Comparison of ENCODE assay signal across 31 mouse cellular contexts in genomic region chr1:172198316-172198715, GRCm38 (mm10). TPM values are rescaled to one million over a fixed set of nuclear protein-coding genes. Genes with fewer than 3 reads are reported as not detected.
A peak's percentile ranks its signal among the peaks of the same experiment; 100 is the strongest.
DNase-seq lines count a peak whose midpoint lies in the region; ATAC-seq and TF ChIP-seq lines count a peak whose summit lies in the region.
"Had no signal": no experiment of that assay in that cellular context is flagged by ENCODE, and none has a peak within 500 bp of the region (broad histone marks: within the 10 kb centered on the region; RNA-seq: fewer than 3 reads in every experiment).

No protein-coding gene starts in this region.

- TF ChIP-seq POLR2A in cerebellum, adult 2 months (IDR thresholded peaks at IDR 0.05; ENCODE audit: borderline replicate concordance, insufficient read depth, low read length): no peak

- no peak for ATAC-seq in forebrain, embryonic 15.5 days (replicated peaks)
- no peak for ATAC-seq in forebrain, embryonic 11.5 days (replicated peaks; ENCODE audit: low FRiP score)
- ATAC-seq in midbrain, embryonic 14.5 days (ENCODE audit: low FRiP score, low TSS enrichment): no peak
- ATAC-seq in midbrain, embryonic 16.5 days: no peak
- ATAC-seq: activated CD4-positive, CD25-positive, alpha-beta regulatory T cell, adult 4 months; intestine, embryonic 15.5 days had no signal

- H3K9me3 ChIP-seq in forebrain, embryonic 15.5 days: no peaks in the 10 kb centered on the region
- H3K9me3 ChIP-seq in forebrain, embryonic 11.5 days (ENCODE audit: control insufficient read depth, low read length): no peaks in the 10 kb centered on the region
- no peaks in the 10 kb centered on the region for H3K9me3 ChIP-seq in midbrain, embryonic 14.5 days (ENCODE audit: control insufficient read depth, low read length)
- no peaks in the 10 kb centered on the region for H3K9me3 ChIP-seq in midbrain, embryonic 16.5 days (replicated peaks; ENCODE audit: control insufficient read depth, low read length, poor library complexity, severe bottlenecking)
- H3K9me3 ChIP-seq: embryonic facial prominence, embryonic 13.5 days; heart, embryonic 12.5 days; hindbrain, embryonic 15.5 days; intestine, embryonic 15.5 days; limb, embryonic 12.5 days; liver, embryonic 15.5 days; stomach, embryonic 15.5 days had no signal

- H3K27ac ChIP-seq in cerebellum, adult 2 months (ENCODE audit: insufficient read depth, low read length): peak overlapping the region; percentile 17
- H3K27ac ChIP-seq in forebrain, embryonic 15.5 days (replicated peaks): peak overlapping the region; percentile 25; the same call in 1 of the 2 replicates
- H3K27ac ChIP-seq in forebrain, embryonic 11.5 days (ENCODE audit: low read depth, low read length): no peak overlapping the region
- H3K27ac ChIP-seq in layer of hippocampus, adult 2 months: peak overlapping the region; percentile 68
- H3K27ac ChIP-seq in midbrain, embryonic 14.5 days (replicated peaks; ENCODE audit: low read depth, low read length): 0 out of 2 replicates have a peak overlapping the region, but pooled peaks have one; percentile 6
- no peak overlapping the region for H3K27ac ChIP-seq in midbrain, embryonic 16.5 days (ENCODE audit: low read length)
- H3K27ac ChIP-seq: embryonic facial prominence, embryonic 13.5 days; hindbrain, embryonic 15.5 days; intestine, embryonic 15.5 days; kidney, postnatal 0 days; limb, embryonic 12.5 days; liver, embryonic 15.5 days; stomach, embryonic 15.5 days had no signal

- H3K9ac ChIP-seq in forebrain, embryonic 15.5 days (replicated peaks): no peak overlapping the region
- H3K9ac ChIP-seq in forebrain, embryonic 11.5 days (ENCODE audit: low read length): no peak overlapping the region
- H3K9ac ChIP-seq in midbrain, embryonic 14.5 days (replicated peaks; ENCODE audit: low read length): no peak overlapping the region
- no peak overlapping the region for H3K9ac ChIP-seq in midbrain, embryonic 16.5 days (ENCODE audit: low read depth, low read length)
- H3K9ac ChIP-seq: embryonic facial prominence, embryonic 13.5 days; heart, embryonic 12.5 days; hindbrain, embryonic 15.5 days; intestine, embryonic 15.5 days; limb, embryonic 12.5 days; liver, embryonic 15.5 days; lung, embryonic 14.5 days; stomach, embryonic 15.5 days had no signal

- H3K4me1 ChIP-seq in cerebellum, adult 2 months (ENCODE audit: control insufficient read depth, insufficient read depth, low read length): peaks cover 50% of the 10 kb centered on the region
- peaks cover 43% of the 10 kb centered on the region for H3K4me1 ChIP-seq in forebrain, embryonic 15.5 days
- peaks cover 33% of the 10 kb centered on the region for H3K4me1 ChIP-seq in forebrain, embryonic 11.5 days (replicated peaks; ENCODE audit: control insufficient read depth, insufficient read depth, low read length)
- peaks cover 35% of the 10 kb centered on the region for H3K4me1 ChIP-seq in midbrain, embryonic 14.5 days (ENCODE audit: control insufficient read depth, insufficient read depth, low read length)
- H3K4me1 ChIP-seq in midbrain, embryonic 16.5 days (ENCODE audit: control insufficient read depth, insufficient read depth, low read length): peaks cover 37% of the 10 kb centered on the region

- no peak for TF ChIP-seq CTCF in cerebellum, adult 2 months (IDR thresholded peaks at IDR 0.05; ENCODE audit: borderline replicate concordance, insufficient read depth, low read depth, low read length)
- no peak for TF ChIP-seq CTCF in layer of hippocampus, adult 2 months (conservative IDR thresholded peaks at IDR 0.05)

- no peak for DNase-seq in cerebellum, adult 2 months
- DNase-seq in cerebellum, postnatal 36 days: no peak
- no peak for DNase-seq in forebrain, embryonic 11.5 days (ENCODE audit: low spot score)
- peak in 1 of 2 experiments; percentile 7 for DNase-seq in layer of hippocampus, adult 2 months (ENCODE audit: low spot score in 2 of 2)
- no peak for DNase-seq in layer of hippocampus, postnatal 25 days (ENCODE audit: extremely low spot score in 1 of 2, low spot score in 1 of 2)
- DNase-seq in midbrain, embryonic 14.5 days: no peak
- DNase-seq: adrenal gland, adult 2 months; adrenal gland, postnatal 36 days; gastrocnemius, postnatal 10 days; heart, postnatal 4 days; kidney, adult 2 months; kidney, postnatal 4 days; lung, embryonic 14.5 days; lung, postnatal 14 days; right cerebral cortex, postnatal 14 days had no signal

- H3K27me3 ChIP-seq in cerebellum, adult 2 months (ENCODE audit: control insufficient read depth, insufficient read depth, low read length): no peaks in the 10 kb centered on the region
- no peaks in the 10 kb centered on the region for H3K27me3 ChIP-seq in forebrain, embryonic 15.5 days
- H3K27me3 ChIP-seq in forebrain, embryonic 11.5 days (ENCODE audit: control insufficient read depth, insufficient read depth, low read length): no peaks in the 10 kb centered on the region
- no peaks in the 10 kb centered on the region for H3K27me3 ChIP-seq in midbrain, embryonic 14.5 days (ENCODE audit: control insufficient read depth, insufficient read depth, low read length)
- no peaks in the 10 kb centered on the region for H3K27me3 ChIP-seq in midbrain, embryonic 16.5 days (ENCODE audit: control insufficient read depth, insufficient read depth, low read depth, low read length)
- H3K27me3 ChIP-seq: CH12.LX; embryonic facial prominence, embryonic 13.5 days; heart, embryonic 12.5 days; hindbrain, embryonic 15.5 days; intestine, embryonic 15.5 days; limb, embryonic 12.5 days; liver, embryonic 15.5 days; stomach, embryonic 15.5 days had no signal

- no peak overlapping the region for H3K4me3 ChIP-seq in cerebellum, adult 2 months (replicated peaks; ENCODE audit: insufficient read depth, low read depth, low read length)
- H3K4me3 ChIP-seq in forebrain, embryonic 15.5 days: no peak overlapping the region
- no peak overlapping the region for H3K4me3 ChIP-seq in forebrain, embryonic 11.5 days (ENCODE audit: low read depth, low read length)
- no peak overlapping the region for H3K4me3 ChIP-seq in layer of hippocampus, adult 2 months
- no peak overlapping the region for H3K4me3 ChIP-seq in midbrain, embryonic 14.5 days (replicated peaks; ENCODE audit: low read depth, low read length)
- H3K4me3 ChIP-seq in midbrain, embryonic 16.5 days (ENCODE audit: low read depth, low read length): no peak overlapping the region
- H3K4me3 ChIP-seq: embryonic facial prominence, embryonic 13.5 days; heart, embryonic 12.5 days; hindbrain, embryonic 15.5 days; intestine, embryonic 15.5 days; limb, embryonic 12.5 days; liver, embryonic 15.5 days; stomach, embryonic 15.5 days had no signal

- WGBS in cerebellum, adult 2 months: 61% methylated on average over 8 of the region's 8 CpGs
- 79% methylated on average over 8 of the region's 8 CpGs for WGBS in forebrain, embryonic 15.5 days
- WGBS in forebrain, embryonic 11.5 days: 90% methylated on average over 8 of the region's 8 CpGs
- WGBS in midbrain, embryonic 14.5 days: 85% methylated on average over 7 of the region's 8 CpGs
- WGBS in midbrain, embryonic 16.5 days: 85% methylated on average over 8 of the region's 8 CpGs

- H3K36me3 ChIP-seq in forebrain, embryonic 15.5 days: peaks cover 65% of the 10 kb centered on the region
- peaks cover 25% of the 10 kb centered on the region for H3K36me3 ChIP-seq in forebrain, embryonic 11.5 days (ENCODE audit: control insufficient read depth, insufficient read depth, low read length)
- peaks cover 70% of the 10 kb centered on the region for H3K36me3 ChIP-seq in midbrain, embryonic 14.5 days (ENCODE audit: control insufficient read depth, insufficient read depth, low read length)
- H3K36me3 ChIP-seq in midbrain, embryonic 16.5 days (ENCODE audit: control insufficient read depth, insufficient read depth, low read length): peaks cover 25% of the 10 kb centered on the region

- H3K4me2 ChIP-seq in forebrain, embryonic 15.5 days (replicated peaks): no peak overlapping the region
- no peak overlapping the region for H3K4me2 ChIP-seq in forebrain, embryonic 11.5 days (ENCODE audit: low read depth, low read length, severe bottlenecking)
- H3K4me2 ChIP-seq in midbrain, embryonic 14.5 days (ENCODE audit: low read length): no peak overlapping the region
- no peak overlapping the region for H3K4me2 ChIP-seq in midbrain, embryonic 16.5 days (ENCODE audit: low read length)
- H3K4me2 ChIP-seq: embryonic facial prominence, embryonic 13.5 days; heart, embryonic 12.5 days; hindbrain, embryonic 15.5 days; intestine, embryonic 15.5 days; limb, embryonic 12.5 days; liver, embryonic 15.5 days; lung, embryonic 14.5 days; stomach, embryonic 15.5 days had no signal

RNA-seq across cellular contexts. Expression of gene Pea15a, which starts 8.3 kb away (rescaled TPM):
- polyA plus RNA-seq in cerebellum, adult 2 months (2012; rRNA removed): 562 and 572 TPM in 2 replicates
- 462 and 488 TPM in 2 replicates for polyA plus RNA-seq in forebrain, embryonic 15.5 days (2015; fragmentation: Nextera tagmentation; extraction: Ambion mirVana)
- 371 and 409 TPM in 2 replicates for polyA plus RNA-seq in forebrain, embryonic 11.5 days (2014; fragmentation: Nextera tagmentation; extraction: Ambion mirVana)
- 100 to 1,000 TPM; 421 to 428 TPM for total RNA-seq in layer of hippocampus, adult 2 months (2021)
- total RNA-seq in layer of hippocampus, postnatal 25 days (2021): 100 to 1,000 TPM; 395 to 445 TPM
- polyA plus RNA-seq in midbrain, embryonic 14.5 days (2014; fragmentation: Nextera tagmentation; extraction: Ambion mirVana): 314 and 385 TPM in 2 replicates
- 460 and 525 TPM in 2 replicates for polyA plus RNA-seq in midbrain, embryonic 16.5 days (2015; fragmentation: Nextera tagmentation; extraction: Ambion mirVana)

RNA-seq across cellular contexts. Expression of gene Casq1, which starts 21.4 kb away (rescaled TPM):
- polyA plus RNA-seq in cerebellum, adult 2 months (2012; rRNA removed): 3.8 and 3.9 TPM in 2 replicates
- 6.2 and 6.4 TPM in 2 replicates for polyA plus RNA-seq in forebrain, embryonic 15.5 days (2015; fragmentation: Nextera tagmentation; extraction: Ambion mirVana)
- 1.1 and 2.0 TPM in 2 replicates for polyA plus RNA-seq in forebrain, embryonic 11.5 days (2014; fragmentation: Nextera tagmentation; extraction: Ambion mirVana)
- under 1 TPM; 0.37 to 0.51 TPM for total RNA-seq in layer of hippocampus, adult 2 months (2021)
- total RNA-seq in layer of hippocampus, postnatal 25 days (2021): under 1 TPM; 0.49 to 0.52 TPM
- 1.6 and 2.3 TPM in 2 replicates for polyA plus RNA-seq in midbrain, embryonic 14.5 days (2014; fragmentation: Nextera tagmentation; extraction: Ambion mirVana)
- polyA plus RNA-seq in midbrain, embryonic 16.5 days (2015; fragmentation: Nextera tagmentation; extraction: Ambion mirVana): 1.8 and 2.2 TPM in 2 replicates
- polyA plus RNA-seq: activated CD4-positive, CD25-positive, alpha-beta regulatory T cell, adult 4 months had no signal

RNA-seq across cellular contexts. Expression of gene Dcaf8, which starts 50.4 kb away (rescaled TPM):
- polyA plus RNA-seq in cerebellum, adult 2 months (2012; rRNA removed): 118 and 121 TPM in 2 replicates
- 104 and 109 TPM in 2 replicates for polyA plus RNA-seq in forebrain, embryonic 15.5 days (2015; fragmentation: Nextera tagmentation; extraction: Ambion mirVana)
- 116 and 118 TPM in 2 replicates for polyA plus RNA-seq in forebrain, embryonic 11.5 days (2014; fragmentation: Nextera tagmentation; extraction: Ambion mirVana)
- 100 to 1,000 TPM; 114 to 116 TPM for total RNA-seq in layer of hippocampus, adult 2 months (2021)
- total RNA-seq in layer of hippocampus, postnatal 25 days (2021): 100 to 1,000 TPM; 107 to 115 TPM
- polyA plus RNA-seq in midbrain, embryonic 14.5 days (2014; fragmentation: Nextera tagmentation; extraction: Ambion mirVana): 63.5 and 79.8 TPM in 2 replicates
- 84.7 and 84.9 TPM in 2 replicates for polyA plus RNA-seq in midbrain, embryonic 16.5 days (2015; fragmentation: Nextera tagmentation; extraction: Ambion mirVana)

RNA-seq across cellular contexts. Expression of gene Atp1a4, which starts 59.9 kb away (rescaled TPM):
- 0.03 TPM in 1 of 2 replicates, not detected in the other for polyA plus RNA-seq in cerebellum, adult 2 months (2012; rRNA removed)
- polyA plus RNA-seq in forebrain, embryonic 15.5 days (2015; fragmentation: Nextera tagmentation; extraction: Ambion mirVana): 0.09 and 0.10 TPM in 2 replicates
- 0.08 TPM in 1 of 2 replicates, not detected in the other for polyA plus RNA-seq in forebrain, embryonic 11.5 days (2014; fragmentation: Nextera tagmentation; extraction: Ambion mirVana)
- not detected for total RNA-seq in layer of hippocampus, adult 2 months (2021)
- total RNA-seq in layer of hippocampus, postnatal 25 days (2021): not detected
- not detected in 2 replicates for polyA plus RNA-seq in midbrain, embryonic 14.5 days (2014; fragmentation: Nextera tagmentation; extraction: Ambion mirVana)
- polyA plus RNA-seq in midbrain, embryonic 16.5 days (2015; fragmentation: Nextera tagmentation; extraction: Ambion mirVana): not detected in 2 replicates
- total RNA-seq: CH12.LX; left cerebral cortex, postnatal 25 days had no signal
- polyA plus RNA-seq: activated CD4-positive, CD25-positive, alpha-beta regulatory T cell, adult 4 months; C2C12; embryonic facial prominence, embryonic 13.5 days; intestine, embryonic 15.5 days; kidney, postnatal 0 days; limb, embryonic 12.5 days; lung, embryonic 14.5 days; neural tube, embryonic 14.5 days; small intestine, adult 2 months; stomach, embryonic 15.5 days had no signal

Comparison
In these comparisons a context has a peak if more than half of its experiments do, and no peak if none do; other contexts are left out.
1. H3K27ac ChIP-seq: peak in cerebellum, adult 2 months (single experiment), forebrain, embryonic 15.5 days (single experiment), layer of hippocampus, adult 2 months (single experiment) and midbrain, embryonic 14.5 days (single experiment); none in forebrain, embryonic 11.5 days (single experiment) and midbrain, embryonic 16.5 days (single experiment).